Mouse (Mus musculus) heart, embryonic 16.5 days (tissue): Measurements from ENCODE around the gene Vav2. TPM values are rescaled to one million over a fixed set of nuclear protein-coding genes. Genes with fewer than 3 reads are reported as not detected.

Experiments used
- ATAC-seq: fragments of 200-750 bp; cut with Nextera tagmentation; replicated peaks from 2 replicates; pipeline ENCODE4 v1.8.0; 2017; ENCODE audit warnings: moderate number of reproducible peaks; ENCODE audit not compliant: insufficient read depth, low FRiP score; ENCODE audit errors: extremely low read depth
- H3K27ac ChIP-seq: fragments of 300-500 bp; sonication (generic); 2 replicates; pipeline ENCODE4 v1.5.1; 2014; ENCODE audit warnings: mild to moderate bottlenecking, low read length, control low read depth, moderate library complexity
- H3K27me3 ChIP-seq: fragments of 300-500 bp; sonication (generic); 2 replicates; pipeline ENCODE4 v1.6.1; 2014; ENCODE audit warnings: low read length, mixed read lengths; ENCODE audit not compliant: control insufficient read depth, insufficient read depth
- H3K36me3 ChIP-seq: fragments of 300-500 bp; sonication (generic); 2 replicates; pipeline ENCODE4 v1.6.1; 2014; ENCODE audit not compliant: control insufficient read depth, insufficient read depth
- H3K4me1 ChIP-seq: fragments of 300-500 bp; sonication (generic); 2 replicates; pipeline ENCODE4 v1.6.1; 2014; ENCODE audit warnings: low read length, mixed read lengths; ENCODE audit not compliant: control insufficient read depth, insufficient read depth
- H3K4me2 ChIP-seq: fragments of 300-500 bp; sonication (generic); 2 replicates; pipeline ENCODE4 v1.6.1; 2014; ENCODE audit warnings: low read depth, mild to moderate bottlenecking, control low read depth, low read length
- H3K4me3 ChIP-seq: fragments of 300-500 bp; sonication (generic); 2 replicates; pipeline ENCODE4 v1.5.1; 2014; ENCODE audit warnings: mild to moderate bottlenecking, control low read depth, low read length
- H3K9ac ChIP-seq: fragments of 300-500 bp; sonication (generic); 2 replicates; pipeline ENCODE4 v1.6.1; 2014; ENCODE audit warnings: low read length, control low read depth
- H3K9me3 ChIP-seq: fragments of 300-500 bp; sonication (generic); replicated peaks from 2 replicates; pipeline ENCODE4 v1.6.1; 2016; ENCODE audit warnings: low read length; ENCODE audit not compliant: control insufficient read depth
- WGBS: fragments of 180-500 bp; shearing (Covaris S2); extraction: QIAGEN DNeasy Blood & Tissue Kit; methylation state at CpG from one replicate; pipeline ENCODE4 v1.1.7; 2014; 5-methylcytosine and 5-hydroxymethylcytosine counted together
- polyA plus RNA-seq: library from polyadenylated mRNA; unstranded; fragments of >200 nt; fragmentation: Nextera tagmentation; extraction: Ambion mirVana; gene quantifications from 2 replicates; pipeline ENCODE4 v1.2.1, GENCODE M21; 2015

Vav2 gene
- polyA plus RNA-seq, 1 experiment from 2014 or later: 2.6 TPM

- no peak overlapping the region for H3K9ac ChIP-seq
- no peak for ATAC-seq
- peaks cover 7% of the 10 kb centered on the region for H3K4me1 ChIP-seq
- no peaks in the 10 kb centered on the region for H3K9me3 ChIP-seq
- H3K4me3 ChIP-seq: no peak overlapping the region
- no peak overlapping the region for H3K4me2 ChIP-seq
- WGBS: 84% methylated on average over 3 of the region's 3 CpGs
- H3K27me3 ChIP-seq: no peaks in the 10 kb centered on the region
- peaks cover 33% of the 10 kb centered on the region for H3K36me3 ChIP-seq
- no peak overlapping the region for H3K27ac ChIP-seq
Observed at GRCm38 (mm10) chr2:27445910-27446309, 19.1 kb upstream of the Vav2 start.

DNA sequence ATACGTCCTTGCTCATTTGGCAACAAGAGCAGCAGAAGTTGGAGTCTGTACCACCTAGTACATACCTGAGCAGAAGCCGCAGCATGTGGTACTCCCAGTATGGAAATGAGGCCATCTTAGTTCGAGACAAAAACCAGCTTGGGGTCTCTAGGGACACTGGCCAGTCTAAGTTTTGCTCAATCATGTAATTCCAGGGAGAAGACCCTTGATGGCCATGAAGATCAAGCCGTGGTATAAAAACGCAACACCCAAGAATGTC lies 16.5 kb upstream of the Vav2 start:
- 78% methylated on average over 5 of the region's 5 CpGs for WGBS
- Histone ChIP-seq H3K4me3 (no peak overlapping the region), H3K27me3 (no peaks in the 10 kb centered on the region), H3K27ac (no peak overlapping the region), H3K9ac (no peak overlapping the region), H3K4me2 (no peak overlapping the region), H3K9me3 (no peaks in the 10 kb centered on the region), H3K36me3 (peaks cover 12% of the 10 kb centered on the region), H3K4me1 (peaks cover 7% of the 10 kb centered on the region)
- ATAC-seq: no peak

DNA sequence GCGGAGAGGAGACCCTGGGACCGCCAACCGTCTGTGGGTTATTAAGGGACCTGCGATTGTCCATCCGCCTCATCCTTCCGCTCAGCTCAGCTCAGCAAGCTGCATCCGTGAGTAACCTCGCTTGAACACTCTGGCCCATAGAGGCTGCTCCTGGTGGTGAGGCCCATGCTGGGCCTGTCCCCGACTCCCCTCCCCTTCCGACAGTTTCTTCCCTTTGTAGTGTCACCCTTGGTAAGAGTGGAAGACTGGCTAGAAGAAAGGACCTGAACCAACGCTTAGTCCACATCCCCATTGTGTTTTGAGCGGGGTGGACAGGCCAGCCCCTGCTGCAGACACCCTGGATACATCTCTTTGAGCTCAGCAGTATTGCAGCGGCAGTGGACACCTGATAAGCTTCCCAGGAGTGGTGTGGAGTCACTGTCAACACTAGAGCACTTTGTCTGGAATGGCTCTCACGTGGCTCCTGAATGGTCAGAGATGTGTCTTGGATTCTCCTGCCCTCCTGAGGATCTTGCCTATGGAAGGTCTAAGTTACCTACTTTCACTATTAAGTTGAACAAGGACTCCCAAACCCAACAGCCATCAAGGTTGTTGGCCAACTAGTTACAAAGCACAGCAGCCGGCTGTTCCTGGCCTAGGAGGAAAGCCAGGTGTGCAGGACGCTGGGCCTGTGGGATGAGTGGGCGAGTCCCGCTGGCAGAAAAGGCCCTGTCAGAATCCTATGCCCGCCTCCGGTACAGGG lies 16.0 kb upstream of the Vav2 start:
- 30% methylated on average over 20 of the region's 20 CpGs for WGBS
- no peaks in the 10 kb centered on the region for H3K9me3 ChIP-seq
- H3K36me3 ChIP-seq: peaks cover 7% of the 10 kb centered on the region
- H3K9ac ChIP-seq: peak overlapping the region; percentile 69
- H3K4me2 ChIP-seq: peak overlapping the region; percentile 82
- peak overlapping the region; percentile 68 for H3K4me3 ChIP-seq
- peaks cover 7% of the 10 kb centered on the region for H3K4me1 ChIP-seq
- 0 out of 2 replicates have a peak overlapping the region, but pooled peaks have one; percentile 1 for H3K27ac ChIP-seq
- no peaks in the 10 kb centered on the region for H3K27me3 ChIP-seq
- ATAC-seq: no peak; the same call in 1 of the 2 replicates

- Histone ChIP-seq H3K27ac (peak within 1 kb of the TSS; percentile 45; the same call in 1 of the 2 replicates), H3K4me2 (peak within 1 kb of the TSS; percentile 82), H3K27me3 (no peaks in the 10 kb centered on the region), H3K9me3 (no peaks in the 10 kb centered on the region), H3K36me3 (no peaks in the 10 kb centered on the region; the same call in 1 of the 2 replicates), H3K9ac (peak within 1 kb of the TSS; percentile 69), H3K4me1 (peaks cover 7% of the 10 kb centered on the region), H3K4me3 (peak within 1 kb of the TSS; percentile 68)
- WGBS: 2% methylated on average over 36 of the region's 36 CpGs
- ATAC-seq: peak; percentile 88
Observed at GRCm38 (mm10) chr2:27441767-27442707, 15.2 kb upstream of the Vav2 start, which contains the start of gene Brd3os. TSS of gene Brd3os (plus strand) at chr2:27442324.

DNA sequence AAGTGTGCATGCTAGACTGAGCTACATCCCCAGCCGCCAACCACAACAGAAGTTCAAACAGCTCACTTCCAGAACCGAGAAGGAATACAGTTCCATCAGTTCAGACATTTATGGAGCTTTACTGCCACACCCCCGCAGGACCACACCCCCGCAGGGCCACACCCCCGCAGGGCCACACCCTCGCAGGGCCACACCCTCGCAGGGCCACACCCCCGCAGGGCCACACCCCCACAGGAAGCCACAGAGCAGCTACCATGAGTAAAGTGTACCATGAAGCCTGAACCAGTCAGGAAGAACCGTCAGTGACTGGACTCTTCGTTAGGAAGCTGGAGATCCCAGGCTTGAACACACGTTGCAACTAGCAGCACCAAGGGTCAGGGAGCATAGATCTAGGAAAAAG lies 11.4 kb upstream of the Vav2 start:
- no peaks in the 10 kb centered on the region for H3K27me3 ChIP-seq
- peaks cover 7% of the 10 kb centered on the region for H3K4me1 ChIP-seq
- H3K9me3 ChIP-seq: no peaks in the 10 kb centered on the region
- 17% methylated on average over 11 of the region's 11 CpGs for WGBS
- H3K4me2 ChIP-seq: no peak overlapping the region
- H3K27ac ChIP-seq: no peak overlapping the region
- no peaks in the 10 kb centered on the region for H3K36me3 ChIP-seq
- no peak overlapping the region for H3K4me3 ChIP-seq
- no peak overlapping the region for H3K9ac ChIP-seq
- no peak for ATAC-seq

DNA sequence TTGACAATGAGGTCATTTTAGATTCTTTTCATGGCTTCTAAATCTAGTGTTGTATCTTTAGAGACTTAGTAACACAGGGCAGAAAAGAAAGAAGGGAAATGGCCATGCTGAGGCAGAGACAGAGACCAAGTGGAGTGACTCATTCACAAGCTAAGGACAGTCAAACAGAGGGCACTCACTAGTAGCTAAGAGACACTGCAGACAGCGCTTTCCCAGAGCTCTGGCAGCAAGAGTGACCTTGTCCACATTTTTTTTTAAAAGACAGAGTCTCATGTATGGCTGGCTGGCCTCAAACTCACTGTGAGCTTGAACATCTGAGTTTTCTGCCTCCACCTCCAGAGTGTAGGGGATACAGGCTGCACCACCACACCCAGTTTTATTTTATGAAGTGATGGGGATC lies 11.0 kb upstream of the Vav2 start:
- H3K4me1 ChIP-seq: peaks cover 6% of the 10 kb centered on the region
- H3K9me3 ChIP-seq: no peaks in the 10 kb centered on the region
- no peak overlapping the region for H3K4me2 ChIP-seq
- ATAC-seq: no peak
- no peaks in the 10 kb centered on the region for H3K27me3 ChIP-seq
- no peaks in the 10 kb centered on the region for H3K36me3 ChIP-seq
- WGBS: 55% methylated on average over 1 of the region's 1 CpGs
- H3K4me3 ChIP-seq: no peak overlapping the region
- no peak overlapping the region for H3K9ac ChIP-seq
- no peak overlapping the region for H3K27ac ChIP-seq

DNA sequence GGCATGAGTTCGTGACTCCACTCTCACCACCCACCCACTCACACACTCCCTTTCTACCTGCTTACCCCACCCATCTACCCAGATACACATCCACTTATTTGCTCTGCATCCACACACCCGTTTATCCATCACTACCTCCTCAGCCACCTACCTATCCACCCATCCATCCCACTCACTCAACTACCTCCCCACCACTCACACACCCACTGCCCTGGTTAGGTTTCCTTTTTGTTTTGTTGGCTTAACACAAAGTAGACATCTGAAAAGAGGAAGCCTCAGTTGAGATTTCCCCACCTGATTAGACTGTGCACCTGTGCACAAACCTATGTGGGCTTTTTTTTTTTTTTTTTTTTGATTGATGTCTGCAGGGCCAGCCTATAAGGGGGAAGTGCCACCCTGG lies 5.8 kb upstream of the Vav2 start:
- no peak; the same call in 1 of the 2 replicates for ATAC-seq
- H3K9me3 ChIP-seq: no peaks in the 10 kb centered on the region
- no peaks in the 10 kb centered on the region for H3K36me3 ChIP-seq
- no peak overlapping the region for H3K9ac ChIP-seq
- peaks cover 3% of the 10 kb centered on the region; the same call in 1 of the 2 replicates for H3K4me1 ChIP-seq
- no peaks in the 10 kb centered on the region for H3K27me3 ChIP-seq
- no peak overlapping the region for H3K4me3 ChIP-seq
- WGBS: 40% methylated on average over 2 of the region's 2 CpGs
- no peak overlapping the region for H3K27ac ChIP-seq
- no peak overlapping the region for H3K4me2 ChIP-seq

DNA sequence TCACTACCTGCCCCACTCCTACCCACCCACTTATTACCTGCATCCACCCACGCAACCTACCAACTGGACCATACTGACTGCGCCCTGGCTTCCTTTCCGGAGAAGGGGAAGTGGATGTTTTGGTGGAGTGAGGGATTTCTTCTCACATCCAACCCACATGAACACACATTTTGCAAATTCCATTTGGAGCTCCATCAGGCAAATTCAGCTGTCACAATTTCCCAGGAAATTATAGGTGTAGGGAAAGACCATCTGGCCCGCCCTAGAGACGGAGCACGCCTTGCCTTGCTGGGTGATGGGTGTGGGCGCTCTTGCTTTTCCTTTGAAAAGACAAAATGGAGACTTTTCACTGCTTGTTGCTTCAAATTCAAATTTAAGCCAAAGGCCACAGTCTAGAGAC lies 3.8 kb upstream of the Vav2 start:
- H3K4me3 ChIP-seq: no peak overlapping the region
- ATAC-seq: no peak
- no peak overlapping the region for H3K4me2 ChIP-seq
- H3K9ac ChIP-seq: no peak overlapping the region
- WGBS: 90% methylated on average over 7 of the region's 7 CpGs
- no peaks in the 10 kb centered on the region for H3K9me3 ChIP-seq
- H3K4me1 ChIP-seq: peaks cover 8% of the 10 kb centered on the region
- H3K36me3 ChIP-seq: no peaks in the 10 kb centered on the region
- H3K27me3 ChIP-seq: no peaks in the 10 kb centered on the region
- no peak overlapping the region for H3K27ac ChIP-seq

GRCm38 (mm10) chr2:27428071-27428470 lies 1.2 kb upstream of the Vav2 start:
- H3K27me3 ChIP-seq: no peaks in the 10 kb centered on the region
- H3K27ac ChIP-seq: no peak overlapping the region
- H3K4me2 ChIP-seq: no peak overlapping the region
- H3K9ac ChIP-seq: no peak overlapping the region
- WGBS: 1% methylated on average over 4 of the region's 4 CpGs
- ATAC-seq: no peak
- H3K4me1 ChIP-seq: peaks cover 8% of the 10 kb centered on the region
- no peak overlapping the region for H3K4me3 ChIP-seq
- H3K36me3 ChIP-seq: no peaks in the 10 kb centered on the region
- H3K9me3 ChIP-seq: no peaks in the 10 kb centered on the region
